Mouse (Mus musculus): ENCODE measurements at regions not wholly inside any gene's neighbourhood (a gene's known extent, or its start where the extent isn't known, plus 50 kb on each side); places are given as distances from the start of the nearest gene placed in this dataset.

DNA sequence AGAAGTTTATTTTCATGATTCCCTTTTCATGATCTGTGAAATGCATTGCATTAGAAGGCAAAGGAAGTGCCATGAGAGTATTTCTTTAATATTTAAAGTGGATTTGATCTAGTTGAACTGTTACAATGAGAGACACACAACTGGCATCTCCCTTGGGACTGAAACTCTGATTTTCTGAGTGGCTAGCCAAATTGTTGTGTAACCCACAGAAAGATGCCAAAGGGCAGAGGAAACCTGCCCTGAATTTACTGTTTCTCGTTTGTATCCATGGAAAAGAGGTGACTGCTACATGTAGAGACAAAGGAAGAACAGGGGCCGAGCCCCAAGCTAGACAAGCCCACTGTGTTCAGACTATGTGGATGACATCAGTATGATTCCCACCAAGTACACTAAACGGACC lies 360.4 kb upstream of the Cited2 start:
- TF ChIP-seq POLR2A (IDR thresholded peaks at IDR 0.05; ENCODE audit: low read depth, low read length) (no peak), CTCF (conservative IDR thresholded peaks at IDR 0.05; ENCODE audit: insufficient read depth, insufficient read length, low read depth, low read length) (no peak)

All from kidney, adult 2 months (tissue).